Mouse (Mus musculus) megakaryocyte, embryonic 14.5 days (primary cell): ENCODE data around the gene Morc1.

Source experiments
- FLI1 ChIP-seq: IDR thresholded peaks from 2 replicates; pipeline ENCODE4 v1.6.1; 2012; ENCODE audit warnings: low read length, inconsistent platforms, mixed read lengths
- GATA1 ChIP-seq: IDR thresholded peaks from 3 replicates; pipeline ENCODE4 v1.6.1; 2012; ENCODE audit warnings: mixed read lengths, low read length, inconsistent platforms, borderline replicate concordance

GRCm38 (mm10) chr16:48446161-48446925, 15.3 kb downstream of the Morc1 start:
- TF ChIP-seq GATA1 (no peak), FLI1 (no peak)
